Mouse (Mus musculus): ENCODE data around the gene Fat3.

The Fat3 gene

DNA sequence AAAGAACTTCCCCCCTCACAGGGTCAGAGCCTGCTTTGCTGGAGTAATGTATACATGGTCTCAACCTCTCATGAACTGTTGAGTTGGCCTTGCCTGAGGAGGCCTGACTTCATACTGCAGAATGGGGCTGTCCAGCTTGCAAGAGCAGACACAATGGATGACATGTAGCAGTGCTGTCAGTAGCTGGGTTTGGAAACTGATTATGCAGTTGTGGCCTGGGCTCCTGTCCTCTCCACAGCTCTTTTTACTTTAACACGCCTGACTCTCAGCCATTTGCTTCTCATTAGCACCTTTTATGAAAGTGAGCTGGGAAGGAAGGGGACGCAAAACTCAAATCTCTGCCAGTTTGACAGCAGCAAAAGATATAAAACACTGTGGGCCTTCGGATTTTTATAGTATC, 356.4 kb downstream of the Fat3 start:
- no peak for DNase-seq (ENCODE audit: low read depth, low spot score)

DNA sequence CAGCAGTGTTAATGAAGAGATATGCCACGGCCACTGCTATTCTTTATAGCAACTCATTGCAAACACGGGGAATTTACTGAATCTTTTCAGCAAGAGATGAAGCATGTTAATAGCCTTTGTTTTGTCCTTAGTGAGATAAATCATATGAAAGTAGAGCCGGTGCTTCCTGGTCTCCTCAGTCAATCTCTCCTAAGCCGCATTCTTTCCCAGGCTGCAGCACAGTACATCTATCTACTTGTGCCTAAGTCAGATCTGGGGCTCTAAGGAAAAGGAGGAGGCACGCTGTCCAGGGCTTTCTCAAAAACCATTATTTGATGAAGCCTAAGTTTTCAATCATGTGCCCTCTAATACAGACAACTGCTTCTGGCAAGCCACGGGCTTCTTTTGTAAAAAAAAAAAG, 361.8 kb downstream of the Fat3 start:
- DNase-seq (ENCODE audit: low read depth, low spot score) = no peak

DNA sequence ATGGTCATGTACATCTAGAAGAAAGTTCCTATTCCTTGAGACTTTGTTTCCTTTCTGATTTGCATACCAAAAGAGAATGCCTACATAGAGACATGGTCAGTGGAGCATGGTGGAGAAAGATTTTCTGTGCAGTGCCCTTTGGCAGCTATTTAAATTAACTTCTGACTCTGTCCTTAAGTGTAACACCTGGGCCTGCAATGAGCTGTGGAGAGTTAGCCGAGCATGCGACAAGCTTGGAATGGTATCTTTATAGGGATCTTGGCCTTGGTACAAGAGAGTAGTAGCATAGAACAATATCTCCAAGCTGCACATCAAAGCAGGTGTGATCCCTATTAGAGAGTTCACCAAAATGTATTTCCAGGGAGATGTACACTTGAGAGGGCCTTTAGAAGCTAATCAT, 368.0 kb downstream of the Fat3 start:
- DNase-seq (ENCODE audit: low read depth, low spot score) = no peak

- no peak for DNase-seq (ENCODE audit: low read depth, low spot score)
Measured at GRCm38 (mm10) chr9:16132594-16132993, 368.5 kb downstream of the Fat3 start.

- DNase-seq (ENCODE audit: low read depth, low spot score) = no peak
Measured at GRCm38 (mm10) chr9:16121756-16122155, 379.3 kb downstream of the Fat3 start.

- DNase-seq (ENCODE audit: low read depth, low spot score) = no peak
Measured at GRCm38 (mm10) chr9:16114821-16115485, 386.1 kb downstream of the Fat3 start.

DNA sequence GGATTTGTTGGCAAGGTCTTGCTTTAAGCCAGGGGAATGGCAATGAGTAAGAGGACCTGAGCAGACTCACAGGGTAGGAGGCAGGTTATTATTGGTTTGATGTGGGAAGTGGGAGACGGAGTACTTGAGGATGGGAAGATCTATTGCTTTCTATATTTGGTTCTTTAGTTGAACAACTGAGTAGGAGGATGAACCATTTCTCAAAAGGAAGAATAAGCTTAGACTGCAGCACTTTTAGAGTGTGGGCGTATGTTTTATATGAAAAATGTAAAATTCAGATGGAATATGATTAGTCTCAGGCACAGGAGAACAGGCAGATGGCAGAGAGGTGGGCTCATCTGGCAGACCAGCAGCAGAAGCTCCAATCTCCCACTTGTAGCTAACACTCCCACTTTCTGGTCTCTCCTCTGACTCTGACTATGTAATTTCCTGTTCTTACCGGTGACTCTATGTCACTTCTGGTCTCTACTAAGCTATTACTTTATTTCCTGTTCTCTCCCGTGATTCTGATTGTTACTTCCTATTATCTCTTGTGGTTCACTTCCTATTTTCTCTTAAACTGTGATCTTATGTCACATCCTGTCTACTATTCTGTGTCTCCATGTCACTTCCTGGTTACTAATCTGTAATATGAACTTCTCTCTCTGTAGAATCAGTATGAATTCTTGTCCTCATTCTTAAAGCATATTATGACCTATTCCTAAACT, 387.0 kb downstream of the Fat3 start:
- DNase-seq (ENCODE audit: low read depth, low spot score) = no peak

DNA sequence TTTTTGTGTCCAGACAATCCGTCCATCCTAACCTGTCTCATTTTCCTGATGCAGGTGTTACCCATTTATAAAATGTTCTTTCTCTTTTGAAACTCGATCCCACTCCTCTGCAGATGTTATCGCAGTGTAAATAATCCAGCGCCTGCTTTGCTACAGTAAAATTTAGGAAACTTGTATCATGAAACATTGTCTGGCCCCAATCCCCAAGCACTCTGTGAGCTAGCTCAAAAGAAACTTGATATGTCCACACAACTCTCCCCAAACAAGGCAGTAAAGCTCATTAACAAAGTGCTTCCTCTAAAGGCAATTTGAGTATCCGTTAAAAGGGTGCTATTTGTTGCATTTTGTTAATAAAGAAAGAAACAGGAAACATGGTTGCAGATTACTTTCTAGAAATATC, 393.2 kb downstream of the Fat3 start:
- no peak for DNase-seq (ENCODE audit: low read depth, low spot score)

GRCm38 (mm10) chr9:16107386-16107785, 393.7 kb downstream of the Fat3 start:
- no peak for DNase-seq (ENCODE audit: low read depth, low spot score)

GRCm38 (mm10) chr9:16098553-16098952, 402.5 kb downstream of the Fat3 start:
- DNase-seq (ENCODE audit: low read depth, low spot score) = no peak

DNA sequence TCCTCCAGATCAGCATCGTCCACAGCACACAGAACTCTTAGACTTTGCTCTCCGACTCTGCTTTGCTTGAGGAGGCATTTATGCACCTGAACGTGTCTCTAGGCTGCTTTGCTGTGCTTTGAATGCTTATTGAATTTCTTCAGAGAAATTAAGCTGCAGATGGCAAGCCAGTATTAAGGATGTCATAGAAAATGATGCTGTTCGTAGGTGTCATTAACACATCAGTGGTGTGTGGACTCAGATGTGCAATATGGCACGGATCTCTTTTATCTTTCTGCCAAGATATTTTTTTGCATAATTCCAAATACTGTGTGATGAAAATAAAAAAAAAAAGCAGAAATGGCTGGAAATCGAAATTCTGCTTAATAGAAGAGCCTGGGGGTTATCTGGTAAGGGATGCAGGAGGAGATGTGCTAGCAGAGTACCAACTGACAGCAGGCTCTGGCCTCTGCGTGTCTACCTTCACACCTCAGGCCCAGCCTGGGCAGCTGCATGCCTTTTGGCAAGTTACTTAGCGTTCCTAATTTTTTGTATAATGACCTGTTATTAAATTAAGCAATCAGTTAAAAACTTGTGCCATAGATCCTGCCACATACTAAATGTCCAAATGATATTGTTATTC, 407.9 kb downstream of the Fat3 start:
- DNase-seq (ENCODE audit: low read depth, low spot score) = no peak

DNA sequence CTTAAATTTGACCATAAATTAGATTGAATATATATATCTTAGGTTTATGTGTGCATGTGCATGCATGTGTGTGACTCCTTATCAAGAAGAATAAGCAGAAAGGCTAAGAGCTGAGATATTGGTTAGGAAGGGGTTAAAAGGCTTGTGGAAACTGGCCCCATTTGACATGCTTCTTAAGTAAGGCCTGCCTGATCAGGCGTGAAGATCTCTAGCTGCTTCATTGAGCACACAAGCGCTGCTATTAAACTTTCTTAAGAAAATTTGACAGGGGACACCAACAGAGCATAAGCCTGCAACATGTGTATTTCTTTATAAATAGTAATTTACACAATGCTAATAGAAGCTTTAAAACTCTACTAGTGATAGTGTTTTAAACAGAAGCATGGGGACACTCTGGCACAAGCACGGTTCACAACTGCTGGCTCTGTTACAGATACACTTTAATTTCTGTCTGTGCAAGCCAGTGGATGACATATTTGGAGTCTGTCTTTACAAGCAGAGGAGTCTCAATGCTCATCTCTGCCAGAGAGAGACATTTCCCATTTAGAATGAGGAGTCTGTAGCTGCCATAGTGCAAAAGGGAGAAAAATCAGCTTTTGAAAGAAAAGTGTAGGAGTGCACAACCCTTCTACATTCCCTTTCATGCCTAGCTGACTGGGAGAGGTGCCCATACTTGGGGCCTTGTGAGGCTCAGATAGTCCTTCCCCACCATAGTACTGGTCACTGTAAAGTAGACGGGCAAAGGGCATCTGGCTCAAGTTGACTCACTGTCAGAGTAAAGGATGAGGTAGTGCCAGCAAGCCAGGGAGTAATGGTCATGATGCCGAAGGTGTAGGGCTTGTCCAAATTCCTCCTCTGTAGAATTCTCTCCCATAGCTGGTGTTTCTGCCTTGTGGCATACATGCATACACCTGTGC, 408.8 kb downstream of the Fat3 start:
- DNase-seq (ENCODE audit: low read depth, low spot score) = no peak

DNA sequence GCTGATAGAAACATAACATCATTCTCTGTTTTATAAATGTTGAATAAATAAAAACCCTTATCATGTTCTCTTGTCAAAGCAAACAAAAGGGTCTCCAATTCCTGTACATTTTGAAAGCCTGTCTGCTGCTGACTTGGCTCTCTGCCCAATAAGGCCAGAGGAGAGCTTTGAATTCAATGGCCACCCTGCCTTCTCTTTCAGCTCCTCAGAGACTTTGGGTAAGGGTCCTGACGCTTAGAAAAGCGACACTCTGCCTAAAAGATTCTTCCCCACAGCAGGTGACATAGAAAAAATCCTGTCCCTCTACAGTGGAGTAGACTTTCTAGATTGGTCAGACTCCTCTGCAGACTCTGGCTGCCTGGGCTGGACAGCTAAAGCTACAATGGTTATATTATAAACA, 421.8 kb downstream of the Fat3 start:
- DNase-seq (ENCODE audit: low read depth, low spot score) = no peak

DNA sequence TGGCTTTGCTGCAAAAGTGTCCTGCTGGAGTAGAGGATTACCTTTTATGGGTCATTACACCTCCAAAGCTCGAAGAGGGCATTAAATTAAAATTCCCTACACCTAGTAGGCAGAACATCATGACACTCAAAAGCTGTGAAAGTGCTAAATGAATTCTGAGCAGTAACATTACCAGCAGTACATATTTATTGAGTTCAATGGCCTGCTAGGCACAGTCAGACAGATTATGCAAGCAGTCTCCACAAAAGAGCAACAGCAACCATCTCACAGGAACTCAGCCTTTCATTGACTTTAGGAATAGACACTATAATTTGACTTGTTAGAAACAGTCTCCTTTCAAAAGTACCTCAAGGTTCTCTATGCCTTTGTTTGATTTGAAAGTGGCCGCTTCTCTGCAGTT, 426.4 kb downstream of the Fat3 start:
- no peak for DNase-seq (ENCODE audit: low read depth, low spot score)

DNA sequence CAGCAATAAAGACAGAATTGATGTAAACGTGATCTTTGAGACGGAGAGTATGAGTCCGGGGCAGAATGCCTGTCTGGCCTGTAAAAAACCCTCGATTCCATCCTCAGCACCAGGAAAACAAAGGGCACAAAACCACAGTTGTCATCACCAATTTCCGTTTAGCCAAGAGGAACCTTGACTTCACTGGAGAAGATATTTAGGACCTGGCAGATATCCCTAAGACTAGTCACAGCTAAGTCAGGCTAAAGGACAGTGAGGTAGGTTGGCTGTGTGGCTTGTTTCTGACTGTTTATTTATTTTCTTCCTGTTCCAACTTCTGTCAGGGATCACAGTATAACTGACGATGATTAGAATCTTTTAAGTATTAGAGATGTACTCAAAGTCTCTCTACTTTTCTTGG, 427.0 kb downstream of the Fat3 start:
- DNase-seq (ENCODE audit: low read depth, low spot score) = no peak

DNA sequence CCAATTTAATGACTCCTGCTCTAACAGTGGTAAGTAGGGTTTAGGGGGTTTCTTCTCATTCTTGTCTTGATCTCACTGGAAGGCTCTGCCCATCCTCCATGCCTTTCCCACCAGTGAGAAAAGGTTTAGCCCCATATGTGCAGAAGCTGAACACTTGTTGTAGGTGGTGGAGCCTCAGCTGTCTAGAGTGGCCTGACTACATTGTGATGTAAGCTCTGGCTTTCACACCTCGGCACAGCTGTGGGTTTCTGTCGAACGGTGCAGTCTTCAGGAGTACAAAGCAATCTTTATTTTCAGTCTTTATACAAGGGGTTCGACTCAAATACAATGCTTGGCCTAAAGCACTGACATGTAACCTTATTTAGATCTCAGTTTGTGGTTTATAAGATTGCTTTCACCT, 437.6 kb downstream of the Fat3 start:
- DNase-seq (ENCODE audit: low read depth, low spot score) = no peak

- DNase-seq (ENCODE audit: low read depth, low spot score) = no peak
Measured at GRCm38 (mm10) chr9:16062472-16062871, 438.6 kb downstream of the Fat3 start.

GRCm38 (mm10) chr9:16046686-16047085, 454.4 kb downstream of the Fat3 start:
- DNase-seq (ENCODE audit: low read depth, low spot score) = no peak

GRCm38 (mm10) chr9:16037375-16037774, 463.7 kb downstream of the Fat3 start:
- DNase-seq (ENCODE audit: low read depth, low spot score) = no peak

GRCm38 (mm10) chr9:16036346-16036745, 464.7 kb downstream of the Fat3 start:
- no peak for DNase-seq (ENCODE audit: low read depth, low spot score)

GRCm38 (mm10) chr9:16029715-16030285, 471.3 kb downstream of the Fat3 start:
- no peak for DNase-seq (ENCODE audit: low read depth, low spot score)

DNA sequence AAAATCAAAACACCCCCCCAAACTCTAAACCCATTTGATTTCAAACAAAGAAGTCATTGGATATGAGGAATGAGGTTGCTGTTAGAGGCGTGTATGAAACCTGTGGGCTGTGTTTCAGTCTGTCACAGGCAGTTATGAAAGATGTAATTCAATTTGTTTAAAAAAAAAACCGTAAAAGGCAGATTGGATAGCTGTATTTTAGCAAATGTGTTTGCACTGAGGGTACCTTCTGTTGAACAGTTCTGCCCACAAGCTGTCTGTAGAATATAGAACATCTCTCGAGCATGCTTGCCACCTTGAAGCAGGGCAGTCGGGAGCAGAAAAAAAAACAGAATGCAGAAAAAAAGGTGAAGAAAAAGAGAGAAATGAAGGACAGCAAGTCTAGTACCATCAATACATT, 472.0 kb downstream of the Fat3 start:
- no peak for DNase-seq (ENCODE audit: low read depth, low spot score)
